Mouse (Mus musculus) spleen, postnatal 0 days (tissue): ENCODE measurements around the gene Actrt1. TPM values are rescaled to one million over a fixed set of nuclear protein-coding genes. Genes with fewer than 3 reads are reported as not detected.

Experiments used
- polyA plus RNA-seq: library from polyadenylated mRNA; unstranded; fragments of >200 nt; fragmentation: Nextera tagmentation; extraction: Ambion mirVana; gene quantifications from 2 replicates; pipeline ENCODE4 v1.2.1, GENCODE M21; 2015

The Actrt1 gene
- not detected in 2 replicates for polyA plus RNA-seq

GRCm38 (mm10) chrX:46328707-46329106 lies at the start of gene Actrt1:
Actrt1 (plus strand) TSS chrX:46329007.

